Mouse (Mus musculus) right cerebral cortex, postnatal 25 days (tissue): ENCODE measurements around the gene Ercc1.
A peak's percentile ranks its signal among the peaks of the same experiment; 100 is the strongest.

ENCODE experiments used
- DNase-seq: peaks from one replicate; pipeline ENCODE4 v3.0.0; 2022

Ercc1 gene

DNA sequence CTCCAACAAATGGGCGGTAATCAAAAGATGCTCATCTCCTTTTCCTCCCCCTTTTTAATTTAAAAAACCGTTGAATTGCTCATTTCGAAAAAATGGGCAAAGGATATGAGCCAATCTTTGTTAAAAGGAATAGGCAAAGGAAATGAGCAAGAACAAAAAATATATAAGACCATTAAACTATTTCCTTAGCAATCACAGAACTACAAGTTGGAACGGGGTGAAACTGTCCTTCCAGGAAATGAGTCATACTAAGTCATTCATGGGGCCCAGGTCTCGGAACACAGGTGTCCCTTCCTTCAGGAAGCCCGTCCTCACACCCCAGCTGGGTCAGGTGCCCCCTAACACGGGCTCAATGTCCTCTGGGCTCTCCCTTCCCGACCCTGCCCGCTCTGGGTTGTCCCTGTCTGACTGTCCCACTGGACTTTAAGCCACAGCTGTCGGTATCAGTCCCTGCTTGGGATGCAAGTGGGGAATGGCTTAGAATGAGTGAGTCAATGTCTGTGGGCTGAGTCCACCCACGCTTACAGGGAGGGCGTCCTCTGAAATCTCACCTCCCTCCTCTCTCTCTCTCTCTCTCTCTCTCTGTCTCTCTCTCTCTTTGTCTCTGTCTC is at the start of gene Ercc1:
Ercc1 (plus strand) TSS at position 542 of the 611 bp plus-strand sequence.
- no peak for DNase-seq

DNA sequence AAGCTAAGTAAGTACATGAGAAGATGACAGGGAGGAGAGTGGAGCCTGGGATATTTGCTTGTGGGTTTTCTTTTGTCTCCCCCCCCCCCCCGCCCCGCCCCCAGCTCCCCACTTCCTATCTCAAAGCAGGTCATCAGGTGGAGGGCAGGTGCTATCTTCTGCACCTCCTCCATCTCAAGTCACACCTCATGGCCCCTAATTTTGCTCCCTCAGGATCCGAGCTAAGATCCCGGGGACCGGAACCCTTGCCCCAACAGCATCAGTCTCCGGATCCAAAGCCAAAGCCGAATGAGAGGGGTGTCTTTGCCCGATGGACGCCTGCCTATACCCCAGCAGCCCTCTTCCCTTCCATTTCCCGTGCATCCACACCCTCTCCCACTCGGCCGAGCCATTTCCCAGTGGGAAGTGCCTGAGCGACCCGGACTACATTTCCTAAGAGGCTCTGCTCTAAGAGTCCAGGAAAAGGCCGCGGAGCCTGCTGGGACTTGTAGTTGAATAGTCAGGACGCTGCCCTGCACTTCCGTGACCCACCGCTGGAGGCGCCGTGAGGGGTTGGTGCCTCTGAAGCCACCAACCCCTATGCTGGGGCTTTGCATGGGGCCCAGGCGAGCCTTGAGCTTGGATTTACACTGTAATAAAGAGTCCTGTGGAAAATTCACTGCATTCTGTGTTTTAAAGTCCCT is 48.9 kb upstream of the Ercc1 start:
- DNase-seq = peak; percentile 91

DNA sequence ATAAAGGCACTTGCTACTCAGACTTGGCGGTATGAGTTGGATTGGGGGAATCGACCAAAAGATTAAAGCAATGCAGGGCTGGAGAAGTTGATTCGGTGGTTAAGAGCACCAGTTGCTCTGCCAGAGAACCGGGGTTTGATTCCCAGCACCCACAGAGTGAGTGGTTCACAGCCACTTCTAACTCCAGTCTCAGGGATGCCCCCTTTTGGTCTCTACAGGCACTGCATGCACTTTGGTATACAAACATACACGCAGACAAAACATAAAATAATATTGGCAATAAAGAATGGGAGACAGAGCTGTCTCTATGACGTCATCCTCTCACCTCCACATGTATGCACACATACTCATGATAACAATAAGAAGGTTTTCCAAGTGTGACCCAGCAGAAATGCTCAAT is 47.5 kb upstream of the Ercc1 start:
- no peak for DNase-seq

DNA sequence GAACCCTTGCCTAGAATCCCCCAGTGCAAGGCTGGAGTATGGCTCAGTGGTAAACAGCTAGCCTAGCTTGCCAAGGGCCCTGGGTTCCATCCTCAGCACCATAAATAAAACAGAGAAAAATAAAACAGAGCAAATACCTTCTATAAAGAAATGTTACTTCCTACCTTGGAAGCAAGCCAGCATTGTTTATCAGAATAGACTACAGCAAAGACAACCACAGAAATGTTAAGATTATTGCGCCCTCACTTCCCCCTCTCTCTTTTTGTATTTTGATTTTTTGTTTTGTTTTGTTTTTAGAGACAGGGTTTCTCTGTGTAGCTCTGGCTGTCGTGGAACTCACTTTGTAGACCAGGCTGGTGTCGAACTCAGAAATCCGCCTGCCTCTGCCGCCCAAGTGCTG is 46.8 kb upstream of the Ercc1 start:
- no peak for DNase-seq

DNA sequence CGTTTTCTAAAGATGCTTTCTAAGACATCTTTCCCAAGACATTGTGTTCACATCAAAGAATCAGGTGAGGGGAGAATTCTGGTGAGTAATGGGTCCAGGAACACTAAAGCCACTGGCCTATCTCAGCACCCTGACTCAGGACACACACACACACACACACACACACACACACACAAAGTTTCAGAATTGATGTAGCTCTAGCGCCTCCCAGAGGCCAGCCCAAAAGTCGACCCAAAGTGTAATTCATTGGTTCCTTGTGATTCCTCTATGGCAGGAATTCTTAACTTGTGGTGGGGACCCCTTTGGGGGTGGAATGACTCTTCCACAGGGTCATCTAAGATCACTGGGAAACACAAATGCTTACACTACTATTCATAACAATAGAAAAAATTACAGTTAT is 45.4 kb upstream of the Ercc1 start:
- DNase-seq = no peak

DNA sequence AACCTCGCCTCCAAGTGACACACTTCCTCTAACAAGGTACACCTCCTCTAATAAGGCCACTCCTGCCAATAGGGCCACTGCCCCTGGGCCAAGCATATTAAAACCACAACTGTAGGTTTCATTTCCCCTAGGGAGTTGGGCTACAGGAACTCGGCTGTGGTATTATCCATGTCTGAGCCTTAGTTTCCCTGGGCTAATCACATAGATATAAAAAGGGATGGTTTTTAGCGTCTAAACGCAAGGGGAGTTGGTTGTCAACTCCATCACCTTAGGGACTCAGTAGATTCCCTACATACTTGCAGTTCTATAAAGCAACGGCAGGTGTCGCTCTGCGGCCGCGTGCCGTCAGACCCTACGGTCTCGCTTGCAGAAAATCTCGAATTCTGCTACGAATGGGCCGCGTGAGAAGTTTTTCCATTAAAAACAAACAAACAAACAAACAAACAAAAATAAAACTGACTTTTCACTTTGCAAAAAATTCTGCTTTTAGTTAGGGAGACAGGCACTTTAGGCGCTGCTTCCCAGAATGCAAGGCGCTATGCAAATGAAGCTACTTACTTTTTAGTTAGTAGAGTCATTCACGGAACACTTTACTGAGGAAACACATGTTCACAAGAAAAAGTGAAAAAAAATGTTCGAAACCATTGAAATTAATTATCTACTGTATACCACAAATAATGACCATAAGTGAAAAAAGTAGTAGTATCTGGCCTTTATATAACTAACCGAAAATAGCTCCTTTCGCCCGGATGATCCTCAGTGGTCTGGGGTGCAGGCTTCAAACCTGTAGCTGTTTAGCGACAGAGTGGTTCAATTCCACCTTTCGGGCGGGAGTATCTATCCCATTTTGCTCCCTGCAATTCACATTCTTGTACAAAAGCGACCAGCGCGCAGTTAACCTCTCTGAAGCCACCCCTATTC is 43.8 kb upstream of the Ercc1 start:
- peak; percentile 64 for DNase-seq

DNA sequence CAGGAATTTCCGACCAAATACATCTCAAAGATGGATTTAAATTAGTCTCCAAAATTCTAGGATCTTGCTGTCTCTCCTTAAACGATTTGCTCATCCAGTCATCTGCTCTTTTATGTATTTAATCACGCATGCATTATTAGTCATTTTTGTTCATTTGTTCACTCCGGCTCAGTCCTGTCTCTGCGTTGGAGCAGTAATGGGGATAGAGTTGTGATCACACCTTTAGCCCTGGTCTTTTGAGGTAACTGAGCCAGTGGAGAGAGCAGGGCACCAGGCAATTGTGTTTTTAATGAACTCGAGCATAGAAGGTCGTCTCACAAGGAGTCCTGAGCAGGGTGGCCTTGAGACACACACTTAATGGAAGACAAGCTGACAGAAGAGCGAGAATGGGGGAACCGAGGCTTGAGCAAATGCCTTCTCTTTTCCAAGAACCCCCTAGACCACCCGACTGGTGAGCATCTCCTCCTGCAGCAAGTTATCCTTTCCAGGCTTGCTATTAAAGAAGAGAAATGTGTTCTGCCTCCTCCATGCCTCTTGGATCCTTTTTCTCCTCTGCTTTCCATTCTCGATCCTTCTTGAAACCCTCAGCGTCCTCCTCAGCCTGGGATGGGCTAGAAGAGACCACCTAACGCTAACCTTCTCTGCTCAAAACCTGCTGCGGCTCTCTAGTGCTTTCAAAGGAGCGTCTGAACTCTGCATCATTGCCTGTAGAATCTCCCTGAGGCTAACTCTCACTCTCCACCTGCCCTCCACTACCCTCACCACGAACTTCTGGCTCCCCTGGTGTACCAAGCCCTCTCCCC is 42.9 kb upstream of the Ercc1 start:
- DNase-seq = no peak

DNA sequence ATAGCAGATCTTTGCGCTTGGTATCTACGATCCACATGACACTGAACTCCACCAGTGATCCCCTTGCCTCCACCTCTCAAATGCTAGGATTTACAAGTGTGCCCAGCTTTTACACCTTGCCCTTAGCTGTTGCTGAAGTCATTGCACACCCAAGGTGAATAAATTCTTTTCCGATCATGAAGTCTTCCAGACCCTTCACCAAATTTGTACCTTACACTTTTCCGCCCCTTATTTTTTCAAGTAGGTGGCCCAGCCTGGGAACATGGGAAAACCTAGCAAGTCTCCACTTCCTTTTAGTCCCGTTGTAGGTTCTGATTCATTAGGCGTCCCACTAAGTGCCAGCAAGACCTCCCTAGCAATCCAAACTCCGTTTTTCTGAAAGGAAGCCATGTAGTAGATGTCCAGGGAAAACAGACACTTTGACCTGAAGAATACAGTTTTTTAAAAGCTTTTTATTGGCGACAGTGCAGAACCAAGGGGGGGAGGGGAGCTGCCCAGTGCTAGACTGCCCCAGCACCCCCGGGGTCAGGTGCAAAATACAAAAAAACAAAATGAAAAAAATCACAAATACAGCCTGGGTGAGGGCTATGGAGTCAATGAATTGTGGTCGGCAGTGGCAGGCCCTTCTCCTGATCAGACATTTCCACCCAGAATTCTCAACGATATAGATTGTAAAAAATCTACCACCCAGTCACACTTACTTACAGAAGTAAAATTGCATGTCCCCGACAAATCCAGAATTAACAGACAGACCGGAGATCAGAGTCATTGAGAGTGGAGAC is 42.1 kb upstream of the Ercc1 start:
- no peak for DNase-seq

DNA sequence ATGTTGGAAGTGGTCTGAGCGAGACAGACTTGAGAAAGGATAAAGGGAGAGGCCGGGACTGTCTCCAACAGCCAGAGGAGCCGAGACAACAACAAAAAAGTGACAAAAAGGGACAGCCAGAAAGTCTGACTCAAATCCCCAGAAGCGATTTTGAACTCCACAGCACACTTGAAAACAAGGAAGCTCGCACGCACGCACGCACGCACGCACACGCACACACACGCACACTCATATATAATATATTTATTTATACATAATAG is 41.6 kb upstream of the Ercc1 start:
- DNase-seq = no peak

DNA sequence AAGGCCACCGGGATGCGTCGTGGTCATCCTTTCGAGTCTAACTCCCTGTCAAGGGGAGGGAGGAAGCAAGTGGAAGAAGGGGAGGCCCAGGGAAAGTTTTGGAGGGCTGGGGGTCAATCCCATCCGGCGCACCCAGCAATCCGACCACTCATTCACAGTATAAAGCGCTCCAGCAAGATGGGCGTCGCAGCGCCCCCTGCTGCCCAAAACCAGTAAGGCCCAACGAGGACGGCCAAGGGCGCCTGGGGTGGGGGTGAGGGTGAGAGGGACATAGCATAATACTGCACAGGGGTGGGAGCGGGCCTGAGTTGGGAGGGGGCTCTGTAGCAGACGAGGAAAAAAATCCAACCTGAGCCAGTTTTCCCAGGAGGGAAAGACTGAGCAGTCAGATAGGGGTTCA is 40.8 kb upstream of the Ercc1 start:
- DNase-seq = peak; percentile 59

DNA sequence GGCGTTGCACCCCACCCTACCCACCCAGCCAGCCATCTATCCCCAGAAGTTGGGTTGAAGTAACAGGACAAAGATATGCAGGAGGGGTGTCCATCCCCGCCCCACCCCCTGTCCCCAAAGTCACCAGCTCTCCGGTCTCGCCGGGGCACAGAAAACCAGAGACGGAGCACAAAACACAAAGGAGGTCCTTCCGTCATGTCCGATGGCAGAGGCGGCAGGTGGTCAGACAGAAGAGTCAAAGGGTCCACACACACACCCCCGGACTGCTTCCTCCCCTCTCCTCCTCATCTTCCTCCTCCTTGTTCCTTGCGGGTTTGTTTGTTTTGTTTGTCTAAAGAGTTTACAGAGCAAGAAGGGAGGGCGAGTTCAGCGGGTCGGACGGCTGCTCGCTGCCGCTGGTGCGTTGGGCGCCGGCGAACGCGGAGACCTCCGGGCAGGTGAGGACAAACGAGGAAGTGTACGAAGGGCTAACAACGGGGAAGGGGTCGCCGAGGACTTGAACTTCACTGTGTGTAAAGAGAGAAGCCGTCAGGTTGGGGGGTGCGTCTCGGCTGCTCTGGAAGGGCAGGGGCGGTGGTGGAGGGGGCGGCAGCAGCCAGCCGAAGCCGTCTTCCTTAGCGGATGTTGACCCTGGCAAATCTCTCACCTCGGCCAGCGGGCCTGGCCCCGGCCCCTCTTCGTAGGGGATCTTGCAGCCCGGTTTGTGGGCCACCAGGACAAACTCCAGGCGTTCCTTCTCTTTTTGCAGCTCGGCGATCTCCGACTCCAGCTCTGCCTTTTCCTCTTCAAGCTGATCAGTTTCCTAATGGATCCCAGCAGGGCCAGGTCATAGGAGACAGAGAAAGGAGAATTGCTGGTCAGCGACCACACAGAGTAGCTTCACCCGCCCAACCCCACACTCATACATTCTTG is 39.8 kb upstream of the Ercc1 start:
- no peak for DNase-seq

DNA sequence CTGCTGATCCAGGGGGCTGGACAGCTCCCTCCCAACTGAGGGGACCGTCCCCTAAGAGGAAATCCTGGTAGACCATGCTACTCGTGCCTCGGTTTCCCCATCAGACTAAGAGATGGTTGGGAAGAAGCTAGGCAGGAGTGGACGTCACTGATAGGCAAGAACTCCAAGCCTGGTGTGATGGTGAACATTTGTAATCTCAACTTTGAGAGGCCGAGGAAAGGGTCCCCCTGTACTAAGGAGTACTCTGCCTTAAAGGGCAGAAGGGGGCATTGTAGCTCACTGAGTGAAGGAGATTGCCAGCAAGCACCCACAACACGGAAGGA is 39.2 kb upstream of the Ercc1 start:
- DNase-seq = no peak

DNA sequence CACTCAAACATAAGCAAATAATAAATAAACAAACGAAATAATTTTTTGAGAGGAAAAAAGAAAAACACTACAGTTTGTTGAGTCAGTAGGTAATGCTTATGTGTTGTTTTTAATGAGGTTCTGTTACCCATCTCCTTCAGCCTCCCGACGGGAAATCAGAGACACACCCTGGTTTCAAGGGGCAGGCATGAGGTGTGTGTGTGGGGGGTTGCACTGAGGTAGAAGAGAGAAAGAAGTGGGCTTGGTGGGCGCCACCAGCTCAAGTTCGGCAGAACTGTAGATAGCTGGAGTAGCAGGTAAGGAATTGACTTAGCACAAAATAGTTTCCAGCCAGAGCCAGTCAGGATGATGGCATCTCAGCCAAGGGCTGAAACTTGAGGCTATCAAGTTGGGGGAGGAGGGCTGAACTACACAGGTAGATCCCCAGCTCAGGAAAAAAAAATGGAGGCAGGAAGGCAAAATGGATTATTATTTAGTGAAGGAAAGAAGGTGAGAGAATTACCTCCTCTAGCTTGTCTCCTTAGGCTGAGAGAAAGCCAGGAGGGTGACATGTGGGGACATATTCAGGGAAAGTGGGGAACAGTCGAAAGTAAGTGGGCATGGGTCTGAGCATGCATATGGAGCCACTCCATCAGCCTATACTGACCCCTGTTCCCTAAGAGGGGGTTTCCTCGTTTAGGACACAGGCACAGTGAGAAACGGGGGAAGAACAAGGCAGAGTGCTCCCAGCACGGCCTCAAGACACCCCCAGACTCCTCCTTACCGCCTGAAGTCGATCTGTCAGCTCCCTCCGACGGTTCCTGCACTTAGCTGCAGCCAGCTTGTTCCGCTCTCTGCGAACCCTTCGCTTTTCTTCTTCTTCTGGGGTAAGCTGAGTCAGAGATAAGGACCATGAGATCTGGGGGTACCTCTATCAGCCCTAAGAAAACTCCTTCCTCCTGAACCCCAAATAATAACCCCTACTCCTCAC is 38.5 kb upstream of the Ercc1 start:
- DNase-seq = no peak

DNA sequence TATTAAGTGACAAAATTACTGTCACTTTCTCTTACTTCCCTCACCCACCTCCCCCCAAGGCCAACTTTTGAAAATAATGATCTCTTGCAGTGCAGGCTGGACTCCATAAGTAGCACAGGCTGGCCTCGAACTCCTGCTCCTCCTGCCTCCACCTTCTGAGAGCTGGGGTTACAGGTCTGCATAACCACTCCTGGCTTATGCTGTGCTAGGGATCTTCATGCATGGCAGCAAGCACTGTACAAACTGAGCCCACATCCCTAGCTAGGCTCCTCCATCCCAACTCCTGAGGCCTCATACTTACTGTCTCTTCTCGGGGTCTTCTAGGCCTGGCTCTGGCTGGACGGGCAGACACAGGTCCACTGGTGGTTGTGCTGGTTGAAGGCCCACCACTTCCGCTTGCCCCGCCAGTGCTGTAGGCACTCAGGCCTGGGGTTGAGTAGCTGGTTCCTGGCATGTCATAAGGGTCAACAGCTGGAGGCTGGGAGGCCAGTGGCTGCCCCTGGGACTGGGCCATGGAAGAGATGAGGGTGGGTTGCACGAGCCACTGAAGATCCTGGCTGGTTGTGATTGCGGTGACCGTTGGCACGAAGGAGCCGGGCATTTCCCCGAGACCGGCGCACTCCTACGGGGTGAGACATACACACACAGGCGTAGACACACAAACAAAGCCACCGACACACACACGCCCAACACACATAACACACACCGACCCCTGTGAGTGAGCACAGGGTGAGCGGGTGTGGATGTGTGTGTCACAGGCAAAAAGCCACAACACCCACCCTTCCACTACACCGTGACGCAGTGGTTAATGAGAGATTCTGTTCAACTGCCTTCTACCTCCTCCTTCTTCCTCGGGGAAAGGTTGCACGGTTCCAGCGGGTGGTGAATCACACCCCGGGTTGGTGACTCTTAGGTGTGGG is 37.5 kb upstream of the Ercc1 start:
- no peak for DNase-seq

DNA sequence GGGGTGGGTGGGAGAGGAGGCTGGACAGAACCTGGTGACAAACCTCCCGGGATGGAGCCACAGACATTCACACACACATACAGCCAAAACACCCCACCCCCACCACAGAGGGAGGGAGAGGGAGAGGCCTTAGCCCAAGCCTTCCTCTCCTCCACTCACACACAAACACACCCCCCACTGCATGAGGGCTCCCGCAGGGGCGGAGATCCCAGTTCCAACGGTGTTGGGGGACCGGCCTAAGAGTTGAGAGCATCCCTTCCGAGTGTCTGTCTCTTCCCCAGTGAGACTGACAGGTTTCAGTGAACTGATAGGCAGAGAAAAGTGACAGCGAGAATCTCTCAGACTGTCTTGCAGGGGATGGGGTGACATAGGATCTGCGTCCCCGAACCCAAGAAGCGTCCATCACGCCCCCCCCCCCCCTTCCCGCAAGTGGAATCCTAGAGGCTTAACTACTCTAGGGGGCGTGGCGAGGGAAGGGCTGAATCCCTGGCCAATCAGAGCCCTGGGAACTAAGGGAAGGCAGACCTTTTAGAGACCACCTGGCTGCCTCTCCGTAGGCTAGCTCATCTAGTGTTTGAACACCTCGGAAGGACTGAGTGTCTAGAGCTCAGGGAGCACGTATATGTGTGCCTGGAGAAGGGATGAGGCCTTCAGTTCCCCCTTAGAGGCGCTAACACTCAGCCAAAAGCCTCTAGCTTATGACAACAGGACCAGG is 36.7 kb upstream of the Ercc1 start:
- DNase-seq = peak; percentile 72

DNA sequence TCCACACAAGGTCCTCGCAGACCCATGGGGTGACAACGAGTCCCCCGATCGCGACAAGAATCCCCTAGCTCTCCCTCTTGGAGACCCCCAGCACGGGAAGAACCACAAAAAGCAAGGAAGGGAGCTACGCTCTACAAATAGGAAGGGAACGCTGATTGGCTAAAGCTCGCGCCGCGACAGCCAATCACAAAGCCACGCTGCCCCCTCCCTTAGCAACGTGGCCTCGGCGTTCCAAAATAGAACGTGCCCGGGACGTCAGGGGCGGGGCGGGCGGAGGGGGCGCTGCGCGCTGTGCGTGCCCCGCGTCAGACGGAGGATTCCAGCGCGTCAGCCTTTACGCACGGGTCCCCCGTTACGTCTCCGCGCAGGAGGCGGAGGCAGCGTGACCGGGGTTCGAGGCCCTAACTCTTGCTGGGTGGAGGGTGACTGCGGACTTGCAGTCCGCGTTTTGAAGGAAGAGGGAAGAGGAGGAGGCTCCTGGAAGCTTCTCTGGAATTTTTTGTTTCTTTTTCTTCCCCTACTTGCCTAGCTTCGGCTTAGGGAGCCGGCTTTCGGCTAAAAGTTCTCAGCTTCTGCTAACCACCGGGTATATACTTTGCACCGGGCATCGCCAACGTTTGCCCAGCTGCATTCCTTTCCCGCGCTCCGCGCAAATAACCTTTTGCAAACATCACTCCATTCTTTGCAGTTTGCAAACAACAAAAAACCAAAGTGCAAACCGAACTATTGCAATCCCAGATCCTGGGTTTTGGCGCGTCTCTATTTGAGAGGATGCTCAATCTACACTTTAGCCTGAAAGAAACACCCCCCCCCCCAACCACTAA is 35.9 kb upstream of the Ercc1 start:
- DNase-seq = peak; percentile 98

DNA sequence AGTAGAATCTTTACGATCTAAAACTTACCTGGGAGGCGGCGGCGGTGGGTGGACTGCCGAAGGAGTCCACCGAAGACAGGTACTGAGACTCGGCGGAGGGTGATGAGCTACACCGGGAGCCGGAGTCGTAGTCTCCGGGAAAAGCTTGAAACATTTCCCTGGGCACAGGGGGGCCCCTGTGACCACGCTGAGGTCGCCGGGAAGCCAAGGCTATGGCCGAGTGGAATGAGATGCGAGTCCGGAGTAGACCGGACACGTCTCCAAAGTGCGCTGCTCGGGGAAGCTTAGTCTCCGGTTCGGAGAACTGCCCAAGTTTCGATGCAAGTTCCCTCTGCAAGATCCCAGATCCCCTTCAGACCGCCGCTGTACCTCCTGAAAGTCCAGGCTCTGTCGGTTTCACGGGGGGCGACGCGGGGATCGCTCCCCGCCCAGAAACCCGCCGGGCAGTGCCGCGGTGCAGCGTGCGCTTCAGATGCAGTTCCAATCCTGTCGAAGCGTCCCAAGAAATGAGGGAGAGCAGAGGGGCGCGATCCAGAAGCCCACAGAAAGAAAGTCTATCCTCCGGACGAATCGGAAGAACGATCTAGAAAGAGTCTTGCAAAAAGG is 35.2 kb upstream of the Ercc1 start:
- peak; percentile 14 for DNase-seq
